In genomic region chr4:151300706-151301105, GRCm38 (mm10) we compare ENCODE assay signal across 12 mouse cellular contexts.
DNase-seq lines count a peak whose midpoint lies in the region; ATAC-seq lines count a peak whose summit lies in the region.
"Had no signal": no experiment of that assay in that cellular context is flagged by ENCODE, and none has a peak within 500 bp of the region (broad histone marks: within the 10 kb centered on the region; RNA-seq: fewer than 3 reads in every experiment).

No protein-coding gene starts in this region.

- H3K27ac ChIP-seq in heart, embryonic 12.5 days (ENCODE audit: poor library complexity, severe bottlenecking) = no peak overlapping the region
- no peak overlapping the region for H3K27ac ChIP-seq in neural tube, embryonic 13.5 days (replicated peaks)
- no peak overlapping the region for H3K27ac ChIP-seq in kidney, embryonic 16.5 days (ENCODE audit: low read length)
- H3K27ac ChIP-seq: hindbrain, embryonic 15.5 days had no signal

- H3K4me2 ChIP-seq in heart, embryonic 12.5 days = peak overlapping the region; percentile 20; the same call in 1 of the 2 replicates
- H3K4me2 ChIP-seq in neural tube, embryonic 13.5 days = no peak overlapping the region
- 0 out of 2 replicates have a peak overlapping the region, but pooled peaks have one; percentile 12 for H3K4me2 ChIP-seq in kidney, embryonic 16.5 days (replicated peaks; ENCODE audit: low read depth, low read length)
- H3K4me2 ChIP-seq: hindbrain, embryonic 15.5 days had no signal

- ATAC-seq in heart, embryonic 12.5 days (ENCODE audit: insufficient number of reproducible peaks, low FRiP score) = peak; percentile 62; the same call in 1 of the 2 replicates
- peak; percentile 54; the same call in 1 of the 2 replicates for ATAC-seq in neural tube, embryonic 13.5 days (ENCODE audit: low read depth)
- ATAC-seq in kidney, embryonic 16.5 days (ENCODE audit: low FRiP score, low TSS enrichment) = peak; percentile 28; the same call in 1 of the 2 replicates

- no peak overlapping the region for H3K4me3 ChIP-seq in heart, embryonic 12.5 days
- no peak overlapping the region for H3K4me3 ChIP-seq in neural tube, embryonic 13.5 days
- H3K4me3 ChIP-seq in kidney, embryonic 16.5 days (ENCODE audit: low read length) = no peak overlapping the region
- H3K4me3 ChIP-seq: hindbrain, embryonic 15.5 days had no signal

- 0 out of 2 replicates have a peak, but pooled peaks cover 7% of the 10 kb centered on the region for H3K27me3 ChIP-seq in heart, embryonic 12.5 days (replicated peaks)
- H3K27me3 ChIP-seq in neural tube, embryonic 13.5 days = peaks cover 8% of the 10 kb centered on the region
- H3K27me3 ChIP-seq in kidney, embryonic 16.5 days (ENCODE audit: insufficient read depth, low read length) = no peaks in the 10 kb centered on the region
- H3K27me3 ChIP-seq: hindbrain, embryonic 15.5 days had no signal

- DNase-seq in heart, adult 11 months = no peak
- DNase-seq in neural tube, embryonic 10.5 days (ENCODE audit: extremely low spot score, low spot score) = no peak
- DNase-seq in testis, postnatal 14 days (ENCODE audit: low spot score) = peak; percentile 15
- no peak for DNase-seq in frontal cortex, postnatal 14 days (ENCODE audit: low spot score in 2 of 2)
- DNase-seq in ovary, adult 18-20 months (ENCODE audit: low spot score) = no peak
- DNase-seq: gastrocnemius, postnatal 14 days; retina, postnatal 1 day; thymus, postnatal 4 days had no signal

- whole genome bisulfite sequencing in heart, embryonic 12.5 days = 15% methylated on average over 15 of the region's 15 CpGs
- WGBS in neural tube, embryonic 13.5 days = 18% methylated on average over 15 of the region's 15 CpGs
- WGBS in kidney, embryonic 16.5 days = 10% methylated on average over 15 of the region's 15 CpGs

- no peak overlapping the region for H3K9ac ChIP-seq in heart, embryonic 12.5 days
- no peak overlapping the region for H3K9ac ChIP-seq in neural tube, embryonic 13.5 days
- no peak overlapping the region for H3K9ac ChIP-seq in kidney, embryonic 16.5 days (replicated peaks; ENCODE audit: low read length)
- H3K9ac ChIP-seq: hindbrain, embryonic 15.5 days had no signal

- H3K36me3 ChIP-seq in heart, embryonic 12.5 days = no peaks in the 10 kb centered on the region
- H3K36me3 ChIP-seq in neural tube, embryonic 13.5 days = no peaks in the 10 kb centered on the region
- no peaks in the 10 kb centered on the region for H3K36me3 ChIP-seq in kidney, embryonic 16.5 days (ENCODE audit: insufficient read depth, low read length)
- H3K36me3 ChIP-seq: hindbrain, embryonic 15.5 days had no signal

- H3K9me3 ChIP-seq in heart, embryonic 12.5 days (replicated peaks) = no peaks in the 10 kb centered on the region
- no peaks in the 10 kb centered on the region for H3K9me3 ChIP-seq in neural tube, embryonic 13.5 days
- H3K9me3 ChIP-seq in kidney, embryonic 16.5 days (ENCODE audit: low read length) = no peaks in the 10 kb centered on the region
- H3K9me3 ChIP-seq: hindbrain, embryonic 15.5 days had no signal

- peaks cover 42% of the 10 kb centered on the region for H3K4me1 ChIP-seq in heart, embryonic 12.5 days (replicated peaks)
- peaks cover 29% of the 10 kb centered on the region for H3K4me1 ChIP-seq in neural tube, embryonic 13.5 days (replicated peaks)
- peaks cover 36% of the 10 kb centered on the region for H3K4me1 ChIP-seq in kidney, embryonic 16.5 days (ENCODE audit: insufficient read depth, low read length)
